Mouse (Mus musculus) kidney, postnatal 0 days (tissue): ENCODE measurements around the gene Ankrd12. TPM values are rescaled to one million over a fixed set of nuclear protein-coding genes. Genes with fewer than 3 reads are reported as not detected.

Source experiments
- ATAC-seq: fragments of 200-750 bp; cut with Nextera tagmentation; replicated peaks from 2 replicates; pipeline ENCODE4 v1.8.0; 2017; ENCODE audit warnings: low read depth, moderate number of reproducible peaks, moderate TSS enrichment, moderate library complexity; ENCODE audit not compliant: low FRiP score
- DNase-seq: peaks from one replicate; pipeline ENCODE4 v3.0.0-alpha.2; 2016; ENCODE audit warnings: low spot score
- H3K27ac ChIP-seq: fragments of 300-500 bp; sonication (generic); 2 replicates; pipeline ENCODE4 v1.5.1; 2014; ENCODE audit warnings: mild to moderate bottlenecking
- H3K27me3 ChIP-seq: fragments of 300-500 bp; sonication (generic); 2 replicates; pipeline ENCODE4 v1.6.1; 2014; ENCODE audit warnings: low read length, mixed read lengths; ENCODE audit not compliant: insufficient read depth
- H3K36me3 ChIP-seq: fragments of 300-500 bp; sonication (generic); 2 replicates; pipeline ENCODE4 v1.6.1; 2014; ENCODE audit warnings: low read length, mixed read lengths; ENCODE audit not compliant: insufficient read depth
- H3K4me1 ChIP-seq: fragments of 300-500 bp; sonication (generic); replicated peaks from 2 replicates; pipeline ENCODE4 v1.6.1; 2014; ENCODE audit warnings: antibody characterized with exemption, low read length, mixed read lengths; ENCODE audit not compliant: insufficient read depth
- H3K4me2 ChIP-seq: fragments of 300-500 bp; sonication (generic); 2 replicates; pipeline ENCODE4 v1.6.1; 2014; ENCODE audit warnings: mild to moderate bottlenecking, low read length, moderate library complexity, mixed read lengths
- H3K4me3 ChIP-seq: fragments of 300-500 bp; sonication (generic); replicated peaks from 2 replicates; pipeline ENCODE4 v1.5.1; 2014; ENCODE audit warnings: low read depth, low read length
- H3K9ac ChIP-seq: fragments of 300-500 bp; sonication (generic); 2 replicates; pipeline ENCODE4 v1.6.1; 2014; ENCODE audit warnings: low read depth, low read length
- H3K9me3 ChIP-seq: fragments of 300-500 bp; sonication (generic); replicated peaks from 2 replicates; pipeline ENCODE4 v1.6.1; 2016; ENCODE audit warnings: low read length, inconsistent platforms, mixed read lengths
- CTCF ChIP-seq: IDR thresholded peaks from 2 replicates; pipeline ENCODE4 v1.5.1; 2016; ENCODE audit warnings: antibody characterized with exemption, low read depth, mild to moderate bottlenecking, moderate library complexity
- WGBS: fragments of 180-500 bp; shearing (Covaris S2); extraction: QIAGEN DNeasy Blood & Tissue Kit; methylation state at CpG from one replicate; pipeline ENCODE4 v1.1.7; 2014; 5-methylcytosine and 5-hydroxymethylcytosine counted together
- polyA plus RNA-seq: library from polyadenylated mRNA; unstranded; fragments of >200 nt; fragmentation: Nextera tagmentation; extraction: Ambion mirVana; gene quantifications from 2 replicates; pipeline ENCODE4 v1.2.1, GENCODE M21; 2015

Gene Ankrd12
- polyA plus RNA-seq, 1 experiment from 2014 or later, result 22.8 TPM

- no peaks in the 10 kb centered on the region for H3K9me3 ChIP-seq
- ATAC-seq (no peak), DNase-seq (no peak)
- H3K36me3 ChIP-seq, result no peaks in the 10 kb centered on the region
- no peak overlapping the region for H3K4me3 ChIP-seq
- TF ChIP-seq CTCF, result no peak
- 92% methylated on average over 3 of the region's 3 CpGs for WGBS
- no peak overlapping the region for H3K9ac ChIP-seq
- no peak overlapping the region for H3K4me2 ChIP-seq
- no peak overlapping the region for H3K27ac ChIP-seq
- no peaks in the 10 kb centered on the region for H3K27me3 ChIP-seq
- no peaks in the 10 kb centered on the region for H3K4me1 ChIP-seq
Observed at GRCm38 (mm10) chr17:65956140-65956539, 120.7 kb downstream of the Ankrd12 start.

- no peaks in the 10 kb centered on the region for H3K36me3 ChIP-seq
- H3K27ac ChIP-seq, result no peak overlapping the region
- no peak for ATAC-seq
- H3K9me3 ChIP-seq, result no peaks in the 10 kb centered on the region
- H3K27me3 ChIP-seq, result no peaks in the 10 kb centered on the region
- H3K4me1 ChIP-seq, result 0 out of 2 replicates have a peak, but pooled peaks cover 4% of the 10 kb centered on the region
- DNase-seq, result no peak
- no peak for TF ChIP-seq CTCF
- H3K9ac ChIP-seq, result no peak overlapping the region
- WGBS, result 63% methylated on average over 4 of the region's 4 CpGs
- no peak overlapping the region for H3K4me2 ChIP-seq
- H3K4me3 ChIP-seq, result no peak overlapping the region
Observed at GRCm38 (mm10) chr17:65953959-65954358, 122.9 kb downstream of the Ankrd12 start.

GRCm38 (mm10) chr17:65952083-65952482 lies 124.8 kb downstream of the Ankrd12 start:
- WGBS, result 92% methylated on average over 5 of the region's 5 CpGs

GRCm38 (mm10) chr17:65950622-65951404 lies 126.1 kb downstream of the Ankrd12 start, which contains the start of gene Twsg1:
Gene Twsg1, minus strand, starts transcription at chr17:65951226.
- Histone ChIP-seq H3K27ac (peak within 1 kb of the TSS; percentile 90), H3K9me3 (no peaks in the 10 kb centered on the region), H3K9ac (peak within 1 kb of the TSS; percentile 97), H3K4me2 (peak within 1 kb of the TSS; percentile 71), H3K4me1 (0 out of 2 replicates have a peak, but pooled peaks cover 4% of the 10 kb centered on the region), H3K36me3 (0 out of 2 replicates have a peak, but pooled peaks cover 12% of the 10 kb centered on the region), H3K4me3 (peak within 1 kb of the TSS; percentile 95), H3K27me3 (no peaks in the 10 kb centered on the region)
- DNase-seq (peak; percentile 94), ATAC-seq (peak; percentile 98)
- WGBS, result 0% methylated on average over 77 of the region's 87 CpGs
- peak; percentile 75 for TF ChIP-seq CTCF

More at GRCm38 (mm10) chr17:65952083-65952482, 124.8 kb downstream of the Ankrd12 start:
- Histone ChIP-seq H3K36me3 (0 out of 2 replicates have a peak, but pooled peaks cover 9% of the 10 kb centered on the region), H3K27me3 (no peaks in the 10 kb centered on the region), H3K27ac (no peak overlapping the region), H3K4me1 (0 out of 2 replicates have a peak, but pooled peaks cover 4% of the 10 kb centered on the region), H3K4me3 (no peak overlapping the region), H3K9me3 (no peaks in the 10 kb centered on the region), H3K9ac (no peak overlapping the region), H3K4me2 (no peak overlapping the region)
- peak; percentile 70 for TF ChIP-seq CTCF
- DNase-seq, result peak; percentile 56
- ATAC-seq, result no peak

- DNase-seq (no peak), ATAC-seq (no peak)
- H3K4me3 ChIP-seq, result peak overlapping the region; percentile 95
- TF ChIP-seq CTCF, result no peak
- WGBS, result 28% methylated on average over 7 of the region's 7 CpGs
- H3K4me1 ChIP-seq, result 0 out of 2 replicates have a peak, but pooled peaks cover 4% of the 10 kb centered on the region
- no peaks in the 10 kb centered on the region for H3K27me3 ChIP-seq
- H3K9me3 ChIP-seq, result no peaks in the 10 kb centered on the region
- H3K4me2 ChIP-seq, result peak overlapping the region; percentile 71
- 0 out of 2 replicates have a peak, but pooled peaks cover 17% of the 10 kb centered on the region for H3K36me3 ChIP-seq
- H3K9ac ChIP-seq, result peak overlapping the region; percentile 97
- H3K27ac ChIP-seq, result peak overlapping the region; percentile 90
Observed at GRCm38 (mm10) chr17:65950183-65950582, 126.7 kb downstream of the Ankrd12 start.

- Histone ChIP-seq H3K9me3 (no peaks in the 10 kb centered on the region), H3K27ac (no peak overlapping the region), H3K4me3 (no peak overlapping the region), H3K27me3 (no peaks in the 10 kb centered on the region), H3K4me1 (0 out of 2 replicates have a peak, but pooled peaks cover 8% of the 10 kb centered on the region), H3K36me3 (0 out of 2 replicates have a peak, but pooled peaks cover 17% of the 10 kb centered on the region), H3K4me2 (no peak overlapping the region), H3K9ac (no peak overlapping the region)
- WGBS, result 74% methylated on average over 8 of the region's 8 CpGs
- no peak for DNase-seq
- no peak for TF ChIP-seq CTCF
- no peak for ATAC-seq
Observed at GRCm38 (mm10) chr17:65947307-65947706, 129.6 kb downstream of the Ankrd12 start.
